Mouse (Mus musculus): Measurements from ENCODE around the gene Prps1l1. TPM values are rescaled to one million over a fixed set of nuclear protein-coding genes. Genes with fewer than 3 reads are reported as not detected.

Gene Prps1l1
- not detected in 2 replicates for polyA plus RNA-seq (2015; fragmentation: Nextera tagmentation; extraction: Ambion mirVana)

DNA sequence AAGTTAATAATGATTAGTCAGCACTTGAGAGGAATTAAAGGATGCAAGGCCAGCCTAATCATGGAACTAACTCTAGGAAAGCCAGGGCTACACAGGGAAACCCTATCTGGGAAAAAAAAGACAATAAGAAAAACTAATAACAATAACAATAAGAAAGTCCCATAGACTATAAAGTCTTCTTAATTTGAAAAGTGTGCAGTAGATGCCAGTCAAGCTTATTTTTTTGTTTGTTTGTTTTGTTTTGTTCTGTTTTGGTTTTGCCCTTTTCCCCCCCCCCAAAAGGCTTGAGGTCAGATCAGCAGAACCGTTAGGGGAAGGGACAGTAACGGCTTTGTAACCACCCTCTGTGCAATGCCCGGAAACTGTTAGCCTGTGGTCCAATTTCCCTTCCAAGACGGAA is at the start of gene Prps1l1:
Gene Prps1l1, plus strand, starts transcription at position 301 of the 400 bp plus-strand sequence.
- DNase-seq (ENCODE audit: low spot score), result no peak

- peak; percentile 41 for DNase-seq (ENCODE audit: low spot score)
Observed at GRCm38 (mm10) chr12:34937918-34938317, 46.6 kb upstream of the Prps1l1 start.

DNA sequence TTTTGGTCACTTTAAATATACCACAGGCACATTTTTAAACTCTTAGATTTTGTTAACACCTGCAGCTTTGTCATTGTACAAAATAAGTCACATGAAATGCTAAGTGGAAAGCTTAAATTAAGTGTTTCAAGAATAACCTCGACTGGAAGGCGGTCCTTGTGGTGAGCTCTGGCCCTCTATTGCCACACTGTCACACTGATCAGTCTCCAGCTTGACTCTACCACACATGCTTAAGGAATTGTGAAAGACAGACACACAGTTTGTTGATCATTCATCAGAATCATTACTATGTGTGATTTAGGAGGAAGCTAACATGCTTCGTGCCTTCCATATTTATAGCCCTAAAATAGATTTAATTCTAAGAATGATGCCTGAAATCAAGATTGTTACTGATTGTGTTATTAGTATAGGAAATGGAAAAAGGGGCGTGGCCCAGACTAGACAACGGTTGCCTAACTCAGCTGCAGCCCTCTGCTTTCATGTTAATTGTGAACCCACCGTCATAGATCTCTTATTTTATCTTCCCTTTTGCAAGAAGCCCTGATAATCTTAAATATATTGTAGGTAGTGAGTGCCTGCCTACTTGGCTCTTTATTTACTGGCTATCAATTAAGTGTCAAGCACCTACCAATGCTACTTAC is 35.4 kb upstream of the Prps1l1 start:
- DNase-seq (ENCODE audit: low spot score), result no peak

DNA sequence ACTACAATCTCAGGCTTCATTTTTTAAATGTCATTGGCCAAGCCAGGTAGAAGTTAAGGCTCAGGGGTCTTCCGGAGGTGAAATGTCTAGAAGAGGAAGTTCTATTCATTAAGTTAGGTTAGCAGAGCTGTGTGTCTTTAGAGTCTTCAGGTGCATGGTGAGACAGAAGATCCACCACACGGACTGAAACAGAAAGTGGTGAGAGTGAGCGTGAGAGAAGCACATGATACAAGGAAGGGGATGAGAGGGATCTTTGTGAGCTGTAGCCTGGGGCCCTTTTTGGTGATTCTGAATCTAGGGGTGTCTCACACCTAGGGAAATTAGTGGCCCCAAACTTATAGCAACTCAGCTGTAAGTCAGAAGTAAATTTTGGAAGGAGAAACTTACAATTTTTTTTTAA is 8.6 kb upstream of the Prps1l1 start:
- no peak for DNase-seq (ENCODE audit: low spot score)

DNA sequence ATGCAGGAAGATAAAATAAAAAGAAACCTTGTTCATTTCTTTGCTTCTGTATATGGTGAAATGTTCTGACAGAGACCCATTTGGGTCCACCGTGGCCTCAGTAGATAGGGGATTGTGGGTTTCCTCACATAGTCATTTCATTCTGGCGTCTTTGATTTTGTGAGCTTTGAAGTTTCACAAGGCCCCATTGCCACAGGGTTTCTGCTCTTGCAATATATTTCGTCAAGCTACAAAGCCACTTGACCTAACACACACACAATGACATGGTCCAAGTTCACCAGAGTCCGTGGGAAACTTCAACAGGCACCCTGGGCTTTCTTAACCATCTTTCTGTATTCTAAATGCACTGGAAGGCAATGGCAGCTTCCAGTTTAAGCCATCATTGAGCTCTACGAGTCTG is 1.3 kb downstream of the Prps1l1 start:
- DNase-seq (ENCODE audit: low spot score), result no peak

DNA sequence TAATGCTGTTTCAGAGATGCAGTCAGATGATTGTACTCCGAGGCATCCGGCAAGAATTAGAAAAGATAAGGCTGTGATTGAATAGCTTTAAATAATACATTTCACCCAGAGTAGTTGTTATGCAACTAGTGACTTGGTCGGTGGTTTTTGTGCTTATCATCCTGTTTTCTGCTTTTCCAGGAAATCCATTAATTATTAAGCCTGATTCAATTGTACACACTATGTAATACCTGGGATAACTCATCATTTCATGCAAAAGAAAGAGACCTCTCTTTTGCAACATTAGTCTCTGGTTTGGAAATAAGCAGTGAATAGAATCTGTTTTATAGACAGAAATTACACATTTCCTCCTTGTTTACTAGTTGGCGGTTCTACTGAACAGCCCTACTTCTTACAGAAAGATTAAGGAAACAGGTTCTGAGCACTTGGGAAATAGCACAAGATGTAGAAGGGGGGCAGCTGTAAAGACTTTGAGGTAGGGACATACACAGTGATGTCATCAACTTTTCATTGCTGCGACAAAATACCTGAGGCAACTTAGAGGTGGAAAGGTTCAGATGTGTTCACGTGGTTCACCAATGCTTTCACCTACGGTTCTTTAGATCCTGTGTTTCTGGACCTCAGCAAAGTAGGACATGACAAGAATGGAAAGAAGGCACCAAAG is 5.1 kb downstream of the Prps1l1 start:
- DNase-seq (ENCODE audit: low spot score), result peak; percentile 19

- peak; percentile 45 for DNase-seq (ENCODE audit: low spot score)
Observed at GRCm38 (mm10) chr12:34990387-34990786, 5.8 kb downstream of the Prps1l1 start.

- no peak for DNase-seq (ENCODE audit: low spot score)
Observed at GRCm38 (mm10) chr12:34991900-34992299, 7.3 kb downstream of the Prps1l1 start.

DNA sequence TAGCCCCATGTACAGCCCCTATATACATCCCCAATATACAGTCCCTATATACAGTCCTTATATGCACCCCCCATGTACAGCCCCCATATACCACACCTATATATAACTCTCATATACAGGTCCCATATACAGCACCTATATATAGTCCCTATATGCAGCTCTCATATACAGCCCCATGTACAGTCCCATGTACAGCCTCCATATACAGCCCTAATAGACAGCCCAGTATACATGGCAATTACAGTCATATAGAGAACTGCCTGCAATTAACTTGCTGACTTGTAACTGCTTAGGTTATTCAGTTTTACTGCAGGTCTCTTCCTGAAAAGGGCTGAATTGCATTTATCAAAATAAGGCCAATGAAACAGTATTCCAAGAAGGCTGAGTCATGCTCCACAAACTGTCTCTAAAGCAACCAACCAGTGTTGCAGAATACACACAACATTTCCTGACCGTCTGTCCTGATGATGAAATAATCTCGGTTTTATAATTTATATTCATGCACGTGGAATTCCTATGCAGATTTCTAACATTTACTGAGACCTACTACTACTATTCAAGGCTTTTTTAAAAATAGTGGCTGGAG is 13.1 kb downstream of the Prps1l1 start:
- DNase-seq (ENCODE audit: low spot score), result no peak

- no peak for DNase-seq (ENCODE audit: low spot score)
Observed at GRCm38 (mm10) chr12:34998778-34999467, 14.4 kb downstream of the Prps1l1 start.

DNA sequence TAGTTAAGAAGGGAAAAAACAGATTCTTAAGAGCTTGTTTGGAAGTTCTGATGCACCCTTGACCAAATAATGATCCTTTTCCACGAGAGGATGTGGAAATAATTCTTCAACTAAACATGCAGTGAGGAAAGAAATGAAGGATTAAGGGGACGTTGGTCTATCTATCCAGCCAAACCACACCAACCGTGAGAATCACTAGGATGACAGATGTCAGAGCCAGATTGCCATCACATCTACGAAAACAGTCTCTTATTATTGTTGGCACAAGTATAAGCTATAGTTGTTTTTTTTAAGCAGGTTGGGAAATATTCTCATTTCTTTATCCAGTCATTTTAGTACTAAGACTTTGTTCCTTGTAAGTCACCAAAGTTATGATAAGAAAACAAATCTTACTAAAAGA is 15.8 kb downstream of the Prps1l1 start:
- DNase-seq (ENCODE audit: low spot score), result no peak

DNA sequence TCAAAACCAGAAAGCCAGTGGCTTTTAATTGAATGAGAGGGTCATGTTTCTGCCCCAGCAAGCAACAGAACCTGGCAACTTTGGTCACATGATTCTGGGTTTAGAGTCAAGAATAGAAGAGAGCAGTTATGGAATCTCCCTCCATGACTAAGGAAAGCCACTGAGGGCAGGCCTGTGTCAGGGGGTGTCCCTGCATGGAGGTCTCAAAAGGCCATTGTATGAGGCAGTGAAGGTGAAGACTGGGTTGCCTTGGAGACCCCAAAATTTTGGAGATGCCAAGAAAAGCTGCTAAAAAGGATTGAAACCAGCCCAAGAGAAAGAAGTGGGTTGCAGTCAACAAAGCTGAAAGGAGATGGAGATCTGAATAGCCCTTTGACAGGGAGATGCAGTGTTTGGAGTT is 21.2 kb downstream of the Prps1l1 start:
- DNase-seq (ENCODE audit: low spot score), result no peak

DNA sequence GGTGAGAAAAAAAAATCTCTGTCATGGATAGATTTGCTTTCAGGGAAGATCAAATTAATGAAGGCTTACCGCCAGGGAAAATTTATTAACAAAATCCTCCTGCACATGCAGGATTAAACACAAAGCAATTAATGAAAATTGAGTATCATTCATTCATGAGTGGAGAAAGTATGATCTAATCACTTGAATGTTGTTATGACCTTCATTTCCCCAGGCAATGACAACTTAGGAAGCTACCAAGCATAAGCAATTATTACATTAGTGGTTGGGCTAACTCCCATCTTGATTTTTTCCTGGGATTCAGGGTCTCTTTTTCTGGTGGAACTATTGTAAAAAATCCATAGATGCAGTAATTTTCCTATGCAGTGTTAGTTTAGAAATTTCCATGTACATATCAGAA is 23.3 kb downstream of the Prps1l1 start:
- DNase-seq (ENCODE audit: low spot score), result no peak

- no peak for DNase-seq (ENCODE audit: low spot score)
Observed at GRCm38 (mm10) chr12:35008340-35009137, 24.0 kb downstream of the Prps1l1 start.

GRCm38 (mm10) chr12:35011462-35011861 is 26.9 kb downstream of the Prps1l1 start:
- DNase-seq (ENCODE audit: low spot score), result no peak

GRCm38 (mm10) chr12:35013950-35014349 is 29.4 kb downstream of the Prps1l1 start:
- no peak for DNase-seq (ENCODE audit: low spot score)

GRCm38 (mm10) chr12:35016056-35016455 is 31.5 kb downstream of the Prps1l1 start:
- peak; percentile 5 for DNase-seq (ENCODE audit: low spot score)

DNA sequence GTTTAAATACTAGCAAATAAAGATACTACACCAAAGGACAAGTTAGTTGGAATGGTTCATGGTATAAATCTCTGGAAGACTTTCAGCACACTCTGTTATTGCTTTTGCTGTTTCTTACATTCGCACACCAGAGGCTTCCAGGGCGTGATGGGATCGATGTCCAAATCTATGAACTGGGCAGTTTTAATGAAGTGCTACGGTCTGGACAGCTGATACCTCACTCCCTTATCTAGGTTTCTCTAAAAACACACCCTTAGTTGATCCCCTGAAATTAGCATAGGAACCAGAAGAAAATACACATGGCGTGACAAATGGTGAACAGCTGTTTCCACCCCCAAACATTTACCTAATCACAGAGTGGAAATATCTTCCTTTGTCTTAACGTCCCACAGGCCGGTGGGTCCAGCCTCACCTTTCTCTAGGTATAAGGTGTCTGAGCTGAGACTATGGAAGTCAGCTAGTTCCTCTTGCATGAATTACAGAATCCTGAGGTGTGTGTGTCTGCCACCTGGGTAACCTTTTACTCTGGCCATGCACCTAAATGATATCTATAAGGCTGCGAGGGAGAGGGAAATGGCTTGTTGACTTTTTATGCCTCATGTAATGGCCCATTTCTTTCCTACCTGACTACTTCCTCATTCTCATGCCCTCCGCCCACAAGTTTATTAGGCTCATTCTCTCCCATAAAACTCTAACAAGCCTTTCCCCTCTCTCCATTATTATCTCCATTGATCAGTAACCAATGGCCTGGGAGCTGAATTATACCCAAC is 32.1 kb downstream of the Prps1l1 start:
- no peak for DNase-seq (ENCODE audit: low spot score)

DNA sequence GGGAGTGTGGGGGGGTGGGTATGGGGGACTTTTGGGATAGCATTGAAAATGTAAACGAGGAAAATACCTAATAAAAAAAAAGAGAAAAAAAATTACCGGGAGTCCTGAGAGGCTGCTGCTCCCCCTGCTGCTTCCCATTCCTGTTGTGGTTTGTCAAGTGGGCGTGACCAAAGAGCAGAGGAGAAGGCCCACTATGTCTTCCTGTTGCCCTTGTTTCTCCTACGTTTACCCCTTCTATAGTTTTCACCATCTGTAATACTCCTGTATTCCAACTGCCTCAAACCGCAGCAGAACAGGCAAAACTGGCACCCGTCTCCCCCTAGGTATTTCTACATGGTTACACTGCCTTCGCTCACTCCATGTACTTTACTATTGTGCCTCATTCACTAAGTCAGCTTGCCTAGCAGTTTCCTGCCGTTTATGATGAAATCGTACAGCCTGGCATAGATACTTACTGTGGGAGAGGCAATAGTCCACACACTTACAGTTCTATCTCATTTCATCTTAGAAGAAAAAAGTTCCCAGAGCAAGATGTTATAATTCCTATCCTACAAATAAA is 34.2 kb downstream of the Prps1l1 start:
- DNase-seq (ENCODE audit: low spot score), result no peak

- DNase-seq (ENCODE audit: low spot score), result no peak
Observed at GRCm38 (mm10) chr12:35021285-35021684, 36.7 kb downstream of the Prps1l1 start.

Measured in thymus, postnatal 0 days (tissue).